Mouse (Mus musculus): ENCODE data around the gene Arhgap31. TPM values are rescaled to one million over a fixed set of nuclear protein-coding genes. Genes with fewer than 3 reads are reported as not detected.
A peak's percentile ranks its signal among the peaks of the same experiment; 100 is the strongest.
"Not testable (repeated sequence)": the region's sequence is repeated elsewhere in the genome, so short reads cannot be mapped to it uniquely, and the experiment has no call there.

The Arhgap31 gene
- polyA plus RNA-seq, 1 experiment from 2014 or later: 3.5 TPM

DNA sequence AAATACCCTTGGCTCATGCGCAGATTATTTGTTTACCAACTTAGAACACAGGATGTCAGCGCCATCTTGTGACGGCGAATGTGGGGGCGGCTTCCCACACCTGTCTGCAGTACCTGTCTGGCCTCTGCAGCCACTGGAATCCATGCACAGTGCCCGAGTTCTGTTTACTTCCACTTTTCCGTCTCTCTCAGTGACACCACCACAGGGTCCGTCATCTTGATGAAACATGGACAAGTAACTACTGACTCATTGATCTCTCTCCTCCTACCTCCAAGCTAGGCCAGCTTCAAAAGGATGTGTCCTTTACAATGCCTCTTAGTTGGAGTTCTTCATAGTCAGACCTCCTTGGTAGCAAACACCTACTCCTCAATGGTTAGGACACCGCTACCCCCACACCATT, 8.3 kb upstream of the Arhgap31 start:
- Histone ChIP-seq H3K27ac (no peak overlapping the region), H3K9ac (no peak overlapping the region), H3K4me1 (no peaks in the 10 kb centered on the region), H3K4me2 (no peak overlapping the region), H3K9me3 (replicated peaks) (no peaks in the 10 kb centered on the region), H3K36me3 (no peaks in the 10 kb centered on the region), H3K27me3 (replicated peaks) (peaks cover 9% of the 10 kb centered on the region; the same call in 1 of the 2 replicates), H3K4me3 (no peak overlapping the region)
- no peak for ATAC-seq
- 76% methylated on average over 9 of the region's 9 CpGs for WGBS (ENCODE audit: insufficient replicate concordance)

DNA sequence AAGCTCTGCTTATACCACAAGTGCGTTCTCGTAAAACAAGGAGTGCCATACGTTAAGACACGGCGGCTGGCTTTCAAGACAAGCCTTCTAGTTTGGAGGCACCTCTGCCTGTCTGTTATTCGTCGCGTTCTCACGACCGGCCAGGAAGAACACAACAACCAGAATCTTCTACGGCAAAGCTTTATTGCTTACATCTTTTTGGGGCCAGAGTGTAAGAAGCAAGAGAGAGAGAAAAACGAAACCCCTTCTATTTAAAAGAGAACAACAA, 1.1 kb upstream of the Arhgap31 start:
- not testable (repeated sequence) for ATAC-seq; H3K9ac ChIP-seq; H3K9me3 ChIP-seq (replicated peaks); H3K36me3 ChIP-seq
- Histone ChIP-seq H3K4me1 (peaks cover 13% of the 10 kb centered on the region; the same call in 1 of the 2 replicates), H3K4me3 (peak overlapping the region; percentile 24), H3K27ac (peak overlapping the region; percentile 63), H3K27me3 (replicated peaks) (peaks cover 50% of the 10 kb centered on the region), H3K4me2 (peak overlapping the region; percentile 75)
- 41% methylated on average over 11 of the region's 12 CpGs for WGBS (ENCODE audit: insufficient replicate concordance)

DNA sequence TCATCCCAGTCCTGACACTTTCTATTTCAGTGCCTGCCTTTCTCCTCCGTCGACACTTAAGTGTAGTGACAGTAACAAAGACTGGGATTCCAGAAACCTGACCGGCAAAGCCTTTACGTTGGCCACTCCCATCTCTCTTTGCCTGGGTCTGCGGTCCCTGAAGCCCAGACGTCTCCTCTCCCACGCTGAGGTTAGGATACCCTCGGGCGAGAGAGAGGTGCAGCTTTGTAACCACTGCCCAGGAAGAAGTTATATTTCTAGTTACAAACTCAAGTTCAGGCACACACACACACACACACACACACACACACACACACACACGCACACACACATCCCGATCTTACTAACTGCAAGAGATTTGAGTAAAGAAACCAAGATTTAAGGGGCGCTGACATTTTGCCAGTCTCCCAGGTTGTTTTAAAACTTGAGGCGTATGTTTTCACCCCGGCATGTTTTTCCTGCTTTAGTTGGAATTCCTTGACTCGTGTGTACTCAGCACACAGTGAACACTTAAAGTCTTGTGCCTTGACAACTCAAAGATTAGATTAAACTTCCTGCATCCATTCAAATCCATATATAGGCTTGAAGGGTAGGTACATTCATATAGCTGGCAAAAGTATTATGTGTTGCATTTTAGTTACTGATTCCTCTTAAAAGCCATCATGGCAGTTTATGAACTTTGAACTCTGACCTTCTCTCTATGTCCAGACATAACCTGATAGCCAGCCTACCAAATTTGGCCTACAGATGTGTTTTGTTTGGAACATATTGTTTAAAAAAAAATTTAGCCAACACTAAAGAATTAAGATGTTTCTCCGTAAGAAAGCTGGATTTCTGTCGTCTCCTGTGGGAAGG, 557 bp upstream of the Arhgap31 start:
- peak; percentile 30 for ATAC-seq
- Histone ChIP-seq H3K4me1 (peaks cover 13% of the 10 kb centered on the region; the same call in 1 of the 2 replicates), H3K27ac (peak overlapping the region; percentile 63), H3K4me2 (peak overlapping the region; percentile 75), H3K9me3 (replicated peaks) (no peaks in the 10 kb centered on the region), H3K9ac (peak overlapping the region; percentile 55), H3K4me3 (peak overlapping the region; percentile 56), H3K36me3 (no peaks in the 10 kb centered on the region), H3K27me3 (replicated peaks) (peaks cover 56% of the 10 kb centered on the region)
- 23% methylated on average over 17 of the region's 17 CpGs for WGBS (ENCODE audit: insufficient replicate concordance)

DNA sequence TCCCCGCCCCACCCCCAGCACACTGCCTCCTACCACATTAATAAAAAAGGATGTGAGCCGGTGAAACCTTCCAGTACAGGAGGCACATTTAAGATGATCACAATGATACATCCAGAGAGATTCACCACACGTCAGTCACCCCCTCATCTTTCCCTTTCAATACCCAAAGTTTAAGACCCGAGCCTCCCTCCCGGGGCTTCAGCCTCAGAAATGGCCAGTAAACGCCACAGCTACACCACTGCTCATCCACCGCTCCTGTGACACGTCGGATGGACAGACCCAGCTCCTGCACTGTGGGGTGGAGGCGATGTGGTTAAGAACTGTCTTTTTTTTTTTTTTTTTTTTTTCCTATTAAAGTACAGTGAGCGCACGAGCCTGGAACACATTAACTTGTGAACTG, 969 bp downstream of the Arhgap31 start:
- H3K4me3 ChIP-seq: peak overlapping the region; percentile 56
- H3K27ac ChIP-seq: no peak overlapping the region
- H3K36me3 ChIP-seq: no peaks in the 10 kb centered on the region
- H3K9ac ChIP-seq: 0 out of 2 replicates have a peak overlapping the region, but pooled peaks have one; percentile 39
- H3K9me3 ChIP-seq (replicated peaks): no peaks in the 10 kb centered on the region
- H3K4me1 ChIP-seq: peaks cover 13% of the 10 kb centered on the region; the same call in 1 of the 2 replicates
- 7% methylated on average over 12 of the region's 12 CpGs for WGBS (ENCODE audit: insufficient replicate concordance)
- H3K27me3 ChIP-seq (replicated peaks): peaks cover 69% of the 10 kb centered on the region
- ATAC-seq: no peak
- H3K4me2 ChIP-seq: peak overlapping the region; percentile 75

DNA sequence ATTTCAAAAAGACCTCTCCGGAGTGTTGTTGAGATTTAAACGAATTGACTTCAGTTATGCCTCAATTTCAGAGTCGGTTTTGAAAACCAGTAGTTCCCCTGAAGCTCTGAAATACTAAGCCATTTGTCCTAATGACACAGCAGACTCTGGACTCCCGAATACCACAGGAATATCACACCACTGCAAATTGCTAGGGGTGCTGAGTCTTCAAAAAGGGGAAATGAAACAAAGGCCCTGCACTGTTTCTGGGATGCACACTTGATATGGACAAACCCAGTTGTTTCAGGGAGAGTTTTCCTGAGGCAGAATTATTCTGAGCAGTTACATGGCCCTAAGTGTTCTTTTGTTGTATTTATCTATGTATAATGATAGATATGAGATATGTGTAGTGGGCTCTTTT, 1.8 kb downstream of the Arhgap31 start:
- Histone ChIP-seq H3K4me1 (peaks cover 13% of the 10 kb centered on the region; the same call in 1 of the 2 replicates), H3K4me3 (0 out of 2 replicates have a peak overlapping the region, but pooled peaks have one; percentile 56)

DNA sequence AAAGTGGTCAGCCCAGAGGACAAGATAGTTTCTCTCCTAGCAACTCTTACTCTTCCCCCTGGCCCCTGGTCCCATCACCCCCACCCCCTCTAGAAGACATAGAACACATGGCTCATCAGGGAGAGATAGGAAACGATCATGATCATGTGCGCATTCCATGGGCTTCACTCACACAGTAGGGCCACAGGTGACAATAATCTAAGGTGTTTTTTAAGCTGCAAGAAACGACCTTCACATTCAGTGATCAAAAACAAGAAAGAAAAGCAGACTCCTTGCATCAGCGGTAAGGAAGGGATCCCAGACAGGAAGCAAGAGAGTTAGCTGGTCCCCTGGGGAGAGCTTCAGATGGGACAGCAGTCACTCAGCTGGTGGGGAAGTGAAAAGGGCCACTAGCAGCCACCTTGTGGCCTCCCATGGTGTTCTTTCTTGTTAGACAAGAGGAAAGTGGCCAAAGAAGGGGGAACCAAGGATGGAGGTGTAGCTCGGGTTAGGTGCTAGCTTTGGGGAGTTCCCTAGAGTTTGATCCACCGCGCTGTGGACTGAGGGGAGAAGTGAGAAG, 4.0 kb downstream of the Arhgap31 start:
- H3K36me3 ChIP-seq: no peaks in the 10 kb centered on the region
- H3K9ac ChIP-seq: no peak overlapping the region
- H3K27ac ChIP-seq: no peak overlapping the region
- peaks cover 91% of the 10 kb centered on the region for H3K27me3 ChIP-seq (replicated peaks)
- 36% methylated on average over 7 of the region's 7 CpGs for WGBS (ENCODE audit: insufficient replicate concordance)
- no peak overlapping the region for H3K4me2 ChIP-seq
- peaks cover 13% of the 10 kb centered on the region; the same call in 1 of the 2 replicates for H3K4me1 ChIP-seq
- ATAC-seq: no peak
- H3K4me3 ChIP-seq: no peak overlapping the region
- H3K9me3 ChIP-seq (replicated peaks): no peaks in the 10 kb centered on the region

More for the DNA sequence above, 1.8 kb downstream of the Arhgap31 start:
- Histone ChIP-seq H3K36me3 (no peaks in the 10 kb centered on the region), H3K27me3 (replicated peaks) (peaks cover 75% of the 10 kb centered on the region), H3K9ac (no peak overlapping the region), H3K4me2 (peak overlapping the region; percentile 75), H3K9me3 (replicated peaks) (no peaks in the 10 kb centered on the region), H3K27ac (no peak overlapping the region)
- 27% methylated on average over 4 of the region's 4 CpGs for WGBS (ENCODE audit: insufficient replicate concordance)
- no peak for ATAC-seq

DNA sequence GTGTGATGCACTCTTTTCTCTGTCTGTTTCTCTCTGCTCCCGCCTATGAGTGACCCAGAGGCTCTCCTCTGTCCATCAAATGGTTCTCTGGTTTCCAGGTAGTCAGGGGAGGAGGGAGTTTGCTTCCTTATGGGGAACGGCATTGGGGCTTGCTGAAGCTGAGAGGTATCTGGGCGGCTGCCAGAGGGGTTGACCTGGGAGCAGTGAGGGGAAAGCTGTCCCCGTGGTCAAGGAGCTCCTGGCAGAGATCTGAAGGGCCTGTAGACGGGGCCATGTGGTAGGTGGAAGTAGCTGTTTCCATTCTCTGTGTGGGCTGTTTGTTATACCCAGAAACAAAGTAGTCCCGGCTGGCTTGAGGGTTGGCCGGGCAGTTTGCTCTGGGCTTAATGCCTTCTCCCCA, 6.3 kb downstream of the Arhgap31 start:
- Histone ChIP-seq H3K9ac (no peak overlapping the region), H3K4me2 (no peak overlapping the region), H3K4me3 (no peak overlapping the region), H3K4me1 (no peaks in the 10 kb centered on the region), H3K27me3 (replicated peaks) (peaks cover 78% of the 10 kb centered on the region), H3K36me3 (no peaks in the 10 kb centered on the region), H3K9me3 (replicated peaks) (no peaks in the 10 kb centered on the region), H3K27ac (no peak overlapping the region)
- no peak for ATAC-seq
- 54% methylated on average over 7 of the region's 7 CpGs for WGBS (ENCODE audit: insufficient replicate concordance)

DNA sequence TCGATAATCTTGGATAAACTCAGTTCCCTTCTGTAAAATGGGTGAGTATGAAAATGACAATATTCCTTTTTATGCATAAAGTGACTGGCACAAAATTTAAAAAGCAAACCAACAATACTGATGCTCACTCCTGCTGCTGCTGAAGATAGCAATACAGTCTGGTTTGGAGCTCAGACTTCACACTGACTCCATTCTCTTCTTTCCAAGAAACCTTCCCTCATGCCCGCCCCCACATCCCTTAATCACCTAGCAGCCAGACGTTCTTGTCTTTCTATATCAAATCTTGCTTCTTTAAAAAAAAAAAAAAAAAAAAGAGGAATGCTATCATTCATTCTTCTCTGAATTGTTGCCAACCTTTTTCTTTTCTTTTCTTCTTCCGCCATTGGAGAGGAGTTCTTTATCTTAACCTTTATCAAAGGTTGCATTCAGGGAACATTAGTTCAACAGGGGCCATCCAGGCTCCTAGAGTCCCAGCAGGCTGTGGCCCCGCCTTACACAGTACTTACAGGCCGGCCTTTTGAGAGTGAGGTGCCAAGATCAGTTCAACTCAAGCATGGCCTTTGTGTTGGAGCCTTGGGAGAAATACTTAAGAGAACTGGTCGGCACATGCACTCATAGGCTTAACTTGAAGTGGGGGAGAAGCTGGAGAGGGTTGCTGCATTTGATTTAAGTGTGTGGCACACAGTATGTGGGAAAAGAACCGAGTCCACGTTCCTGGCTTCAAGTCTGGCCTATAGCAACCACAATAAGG, 7.4 kb downstream of the Arhgap31 start:
- no peaks in the 10 kb centered on the region for H3K36me3 ChIP-seq
- H3K4me2 ChIP-seq: no peak overlapping the region
- H3K27ac ChIP-seq: no peak overlapping the region
- no peaks in the 10 kb centered on the region for H3K4me1 ChIP-seq
- WGBS (ENCODE audit: insufficient replicate concordance): 50% methylated on average over 9 of the region's 9 CpGs
- H3K27me3 ChIP-seq (replicated peaks): peaks cover 67% of the 10 kb centered on the region
- H3K9ac ChIP-seq: no peak overlapping the region
- no peaks in the 10 kb centered on the region for H3K9me3 ChIP-seq (replicated peaks)
- no peak overlapping the region for H3K4me3 ChIP-seq
- no peak for ATAC-seq

DNA sequence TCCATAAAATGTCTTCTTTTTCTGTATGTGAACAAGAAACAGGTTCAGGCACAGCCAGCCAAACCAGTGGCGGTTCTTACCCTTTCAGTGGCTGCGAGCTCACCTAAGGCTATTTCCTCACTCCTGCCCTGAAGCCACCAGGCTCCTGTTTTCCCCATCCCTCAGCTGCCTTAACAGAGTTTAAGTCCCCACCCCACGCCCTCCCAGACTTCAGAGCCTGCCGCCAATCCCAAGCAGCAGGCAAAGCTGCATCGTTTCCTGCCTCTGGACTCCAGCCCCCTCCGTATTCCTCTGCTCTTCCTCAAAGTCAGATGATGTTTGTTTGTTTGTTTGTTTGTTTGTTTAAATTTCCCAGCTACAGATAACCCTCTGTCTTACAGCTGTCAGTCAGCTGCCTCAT, 9.6 kb downstream of the Arhgap31 start:
- Histone ChIP-seq H3K4me2 (no peak overlapping the region), H3K9ac (no peak overlapping the region), H3K27ac (no peak overlapping the region), H3K9me3 (replicated peaks) (no peaks in the 10 kb centered on the region), H3K4me3 (no peak overlapping the region), H3K36me3 (no peaks in the 10 kb centered on the region), H3K4me1 (no peaks in the 10 kb centered on the region), H3K27me3 (replicated peaks) (peaks cover 45% of the 10 kb centered on the region)
- ATAC-seq: no peak
- 42% methylated on average over 6 of the region's 6 CpGs for WGBS (ENCODE audit: insufficient replicate concordance)

DNA sequence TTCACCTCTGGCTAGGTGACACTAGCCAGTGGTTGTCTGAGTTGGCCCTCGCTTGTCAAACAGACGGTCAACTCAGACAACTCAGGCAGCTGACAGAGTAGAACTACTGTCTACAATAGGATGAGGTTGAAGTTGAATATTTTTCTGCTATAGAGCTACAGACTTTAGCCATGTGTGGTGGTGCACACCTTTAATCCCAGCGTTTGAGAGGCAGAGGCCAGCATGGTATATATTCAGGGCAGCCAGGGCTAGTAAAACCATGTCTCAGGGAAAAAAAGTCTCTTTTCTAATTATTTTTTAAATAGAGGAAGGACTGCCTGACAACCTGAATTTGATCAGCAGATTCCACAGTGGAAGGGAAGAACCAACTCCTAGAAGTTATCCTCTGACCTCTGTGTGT, 10.8 kb downstream of the Arhgap31 start:
- Histone ChIP-seq H3K9ac (no peak overlapping the region), H3K4me3 (no peak overlapping the region), H3K27ac (no peak overlapping the region), H3K27me3 (replicated peaks) (peaks cover 35% of the 10 kb centered on the region), H3K4me2 (no peak overlapping the region), H3K36me3 (no peaks in the 10 kb centered on the region), H3K9me3 (replicated peaks) (no peaks in the 10 kb centered on the region), H3K4me1 (no peaks in the 10 kb centered on the region)
- no peak for ATAC-seq
- 56% methylated on average over 3 of the region's 3 CpGs for WGBS (ENCODE audit: insufficient replicate concordance)

DNA sequence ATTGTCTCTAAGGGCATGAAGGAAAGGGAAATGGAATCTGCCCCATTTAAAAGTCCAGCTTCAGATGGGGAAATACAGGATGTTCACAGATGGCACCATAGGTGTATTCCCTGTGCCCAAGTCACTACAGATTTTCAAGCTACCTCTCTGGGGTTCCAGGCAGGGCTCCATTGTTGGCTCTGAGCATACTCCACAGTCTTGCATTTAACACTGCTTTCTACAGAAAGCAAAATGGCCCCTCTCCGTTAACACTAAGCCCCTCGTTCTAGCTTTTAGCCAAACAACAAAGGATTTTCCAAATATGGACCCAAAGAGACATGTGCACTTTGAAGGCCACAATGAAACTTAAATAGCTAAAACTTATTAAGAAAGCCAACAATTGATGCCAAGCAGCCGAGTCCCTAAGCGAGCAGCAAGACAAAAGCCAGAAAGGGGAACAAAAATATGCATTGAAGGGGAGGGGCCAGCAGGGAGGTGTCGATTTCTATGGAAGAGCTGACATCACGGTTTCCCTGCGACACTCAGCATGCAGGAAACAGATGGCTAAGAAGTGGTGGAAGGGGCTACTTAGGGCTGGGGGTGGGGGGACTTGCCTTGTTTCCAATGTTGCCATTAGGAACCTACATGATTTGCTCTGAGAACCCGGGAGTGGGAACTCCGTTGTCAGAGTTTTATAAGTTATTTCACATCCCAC, 11.4 kb downstream of the Arhgap31 start:
- H3K4me3 ChIP-seq: no peak overlapping the region
- H3K36me3 ChIP-seq: no peaks in the 10 kb centered on the region
- 20% methylated on average over 9 of the region's 9 CpGs for WGBS (ENCODE audit: insufficient replicate concordance)
- H3K27me3 ChIP-seq (replicated peaks): peaks cover 29% of the 10 kb centered on the region
- no peak for ATAC-seq
- no peak overlapping the region for H3K27ac ChIP-seq
- no peaks in the 10 kb centered on the region for H3K9me3 ChIP-seq (replicated peaks)
- H3K4me2 ChIP-seq: no peak overlapping the region
- H3K4me1 ChIP-seq: no peaks in the 10 kb centered on the region
- no peak overlapping the region for H3K9ac ChIP-seq

Data from liver, embryonic 12.5 days (tissue).